Mouse (Mus musculus): ENCODE data around the gene Marf1.

Gene Marf1

GRCm38 (mm10) chr16:14059869-14060268 lies 103.3 kb downstream of the Marf1 start:
- DNase-seq (ENCODE audit: low spot score): no peak
